Mouse (Mus musculus) liver, embryonic 14.5 days (tissue): ENCODE results near the gene Dvl1. TPM values are rescaled to one million over a fixed set of nuclear protein-coding genes. Genes with fewer than 3 reads are reported as not detected.

Source experiments
- ATAC-seq: fragments of 200-750 bp; cut with Nextera tagmentation; 2 replicates; pipeline ENCODE4 v1.8.0; 2017; ENCODE audit warnings: moderate number of reproducible peaks, mild to moderate bottlenecking, moderate library complexity; ENCODE audit not compliant: insufficient read depth
- DNase-seq, 3 experiments: peaks; one replicate each; pipeline ENCODE4 v3.0.0-alpha.2; 2012 to 2013; ENCODE audit warnings: low read depth in 3 of 3, low spot score in 3 of 3
- H3K27ac ChIP-seq: fragments of 300-500 bp; sonication (generic); 2 replicates; pipeline ENCODE4 v1.5.1; 2014; ENCODE audit warnings: moderate library complexity, mild to moderate bottlenecking, control low read depth, inconsistent platforms
- H3K27me3 ChIP-seq: fragments of 300-500 bp; sonication (generic); 2 replicates; pipeline ENCODE4 v1.6.1; 2014; ENCODE audit warnings: mild to moderate bottlenecking, low read length, moderate library complexity; ENCODE audit not compliant: control insufficient read depth, insufficient read depth
- H3K36me3 ChIP-seq: fragments of 300-500 bp; sonication (generic); replicated peaks from 2 replicates; pipeline ENCODE4 v1.6.1; 2014; ENCODE audit warnings: low read depth; ENCODE audit not compliant: control insufficient read depth, insufficient read depth
- H3K4me1 ChIP-seq, 2 experiments: fragments of 200-500 bp in 1 of 2; fragments of 300-500 bp in 1 of 2; sonication (generic) in 1 of 2; replicated peaks; 2 replicates each; pipeline ENCODE4 v1.6.1; 2012 to 2014; ENCODE audit warnings: antibody characterized with exemption in 1 of 2, inconsistent platforms in 1 of 2, low read length in 1 of 2; ENCODE audit not compliant: control insufficient read depth in 2 of 2, insufficient read depth in 2 of 2
- H3K4me2 ChIP-seq: fragments of 300-500 bp; sonication (generic); 2 replicates; pipeline ENCODE4 v1.6.1; 2014; ENCODE audit warnings: low read depth, mild to moderate bottlenecking, control low read depth, moderate library complexity
- H3K4me3 ChIP-seq, 2 experiments: fragments of 200-500 bp in 1 of 2; fragments of 300-500 bp in 1 of 2; sonication (generic) in 1 of 2; 2 replicates each; pipeline ENCODE4 v1.5.1; 2012 to 2014; ENCODE audit warnings: low read depth in 2 of 2, low read length in 2 of 2, mild to moderate bottlenecking in 2 of 2, control low read depth in 1 of 2, inconsistent platforms in 1 of 2, moderate library complexity in 1 of 2; ENCODE audit not compliant: insufficient read depth in 1 of 2
- H3K9ac ChIP-seq: fragments of 300-500 bp; sonication (generic); replicated peaks from 2 replicates; pipeline ENCODE4 v1.6.1; 2014; ENCODE audit warnings: mild to moderate bottlenecking, control low read depth, moderate library complexity
- H3K9me3 ChIP-seq: fragments of 300-500 bp; sonication (generic); 2 replicates; pipeline ENCODE4 v1.6.1; 2016; ENCODE audit warnings: low read length, mixed read lengths; ENCODE audit not compliant: control insufficient read depth
- CTCF ChIP-seq: IDR thresholded peaks from 2 replicates; pipeline ENCODE4 v1.5.1; 2016; ENCODE audit warnings: antibody characterized with exemption, low read depth, control low read depth
- EP300 ChIP-seq: IDR thresholded peaks from 2 replicates; pipeline ENCODE4 v1.6.1; 2016; ENCODE audit warnings: antibody characterized with exemption, low read depth
- WGBS: fragments of 180-500 bp; shearing (Covaris S2); extraction: QIAGEN DNeasy Blood & Tissue Kit; methylation state at CpG from one replicate; pipeline ENCODE4 v1.1.7; 2014; ENCODE audit not compliant: insufficient replicate concordance; 5-methylcytosine and 5-hydroxymethylcytosine counted together
- polyA plus RNA-seq, 2 experiments: library from polyadenylated mRNA; depleted of rRNA in 1 of 2; stranded (reverse) in 1 of 2; unstranded in 1 of 2; fragments of >200 nt; fragmentation: Nextera tagmentation in 1 of 2; extraction: Ambion mirVana in 1 of 2; gene quantifications; 2 replicates each; pipeline versions ENCODE4 v1.2.1 to v1.2.3; 2012 to 2014

Dvl1 gene
- polyA plus RNA-seq, 2 experiments, result 2.8 to 20.9 TPM

- Histone ChIP-seq H3K9ac (no peak overlapping the region), H3K4me3 (no peak overlapping the region), H3K4me2 (no peak overlapping the region), H3K27ac (no peak overlapping the region), H3K9me3 (no peaks in the 10 kb centered on the region), H3K36me3 (peaks cover 36% of the 10 kb centered on the region), H3K4me1 (peaks cover 0 to 7% of the 10 kb centered on the region in 2 experiments; a peak in 3 of 4 replicates), H3K27me3 (no peaks in the 10 kb centered on the region)
- WGBS, result 86% methylated on average over 9 of the region's 9 CpGs
- ATAC-seq (no peak), DNase-seq (no peak)
- no peak for TF ChIP-seq EP300
- TF ChIP-seq CTCF, result no peak
These were observed 41.0 kb downstream of the Dvl1 start for GRCm38 (mm10) chr4:155888181-155888580.

GRCm38 (mm10) chr4:155889316-155889715, 42.1 kb downstream of the Dvl1 start:
- DNase-seq (no peak), ATAC-seq (no peak)
- no peak overlapping the region for H3K4me2 ChIP-seq
- H3K36me3 ChIP-seq, result peaks cover 36% of the 10 kb centered on the region
- H3K27me3 ChIP-seq, result no peaks in the 10 kb centered on the region
- 70% methylated on average over 5 of the region's 5 CpGs for WGBS
- no peak overlapping the region for H3K4me3 ChIP-seq
- H3K9me3 ChIP-seq, result no peaks in the 10 kb centered on the region
- H3K4me1 ChIP-seq, result peaks cover 10 to 18% of the 10 kb centered on the region in 2 experiments
- H3K9ac ChIP-seq, result no peak overlapping the region
- TF ChIP-seq EP300 (no peak), CTCF (no peak)
- no peak overlapping the region for H3K27ac ChIP-seq

- Histone ChIP-seq H3K36me3 (peaks cover 28% of the 10 kb centered on the region), H3K4me1 (peaks cover 16 to 32% of the 10 kb centered on the region in 2 experiments), H3K9me3 (no peaks in the 10 kb centered on the region), H3K27me3 (no peaks in the 10 kb centered on the region), H3K27ac (no peak overlapping the region), H3K4me2 (peak overlapping the region; percentile 91), H3K9ac (peak overlapping the region; percentile 46), H3K4me3 (peak overlapping the region; percentile 61 to 90)
- DNase-seq (no peak), ATAC-seq (no peak)
- TF ChIP-seq CTCF (no peak), EP300 (no peak)
- WGBS, result 1% methylated on average over 34 of the region's 34 CpGs
These were observed 43.8 kb downstream of the Dvl1 start for GRCm38 (mm10) chr4:155891011-155891471.

DNA sequence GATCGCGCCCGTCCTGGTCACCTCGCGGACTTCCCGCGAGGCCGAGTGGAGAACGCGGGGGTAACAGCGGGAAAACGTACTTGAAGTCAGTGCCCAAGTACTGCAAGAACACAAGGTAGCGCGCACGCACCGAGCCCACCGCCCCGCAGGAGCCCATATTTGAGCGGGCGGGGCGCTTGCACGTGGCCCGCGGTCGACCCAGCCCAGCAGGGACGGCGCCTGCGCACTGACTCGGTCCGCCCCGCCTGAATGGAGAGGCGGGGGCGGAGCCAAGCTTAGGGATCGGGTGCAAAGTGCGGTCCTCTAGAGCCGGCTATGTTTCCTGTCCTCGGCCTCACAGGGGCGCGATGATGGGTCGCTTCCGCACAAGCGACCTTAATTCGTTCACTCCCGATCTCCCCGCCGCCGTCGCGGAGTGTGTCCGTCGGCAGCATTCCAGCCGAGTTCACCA, 44.4 kb downstream of the Dvl1 start, which contains the start of the genes Pusl1 and Acap3:
TSS of gene Pusl1 (minus strand) at position 231 of the 451 bp plus-strand sequence.
TSS of gene Acap3 (plus strand) at position 272 of the 451 bp plus-strand sequence.
- peaks cover 25% of the 10 kb centered on the region for H3K36me3 ChIP-seq
- under 1% methylated on average over 52 of the region's 52 CpGs for WGBS
- TF ChIP-seq EP300, result no peak
- no peak for TF ChIP-seq CTCF

GRCm38 (mm10) chr4:155892017-155892416, 44.8 kb downstream of the Dvl1 start:
- peak; percentile 70 to 72 (median 70) for DNase-seq
- TF ChIP-seq EP300, result no peak
- TF ChIP-seq CTCF, result peak; percentile 62
- H3K9me3 ChIP-seq, result no peaks in the 10 kb centered on the region
- peak overlapping the region; percentile 95 for H3K9ac ChIP-seq
- peak overlapping the region; percentile 92 for H3K27ac ChIP-seq
- no peaks in the 10 kb centered on the region for H3K27me3 ChIP-seq
- peak overlapping the region; percentile 71 to 90 for H3K4me3 ChIP-seq
- peak overlapping the region; percentile 91 for H3K4me2 ChIP-seq
- H3K36me3 ChIP-seq, result peaks cover 23% of the 10 kb centered on the region
- ATAC-seq, result peak; percentile 90
- peaks cover 16 to 32% of the 10 kb centered on the region in 2 experiments for H3K4me1 ChIP-seq
- WGBS, result under 1% methylated on average over 52 of the region's 56 CpGs

More for the DNA sequence above, 44.4 kb downstream of the Dvl1 start, which contains the start of the genes Pusl1 and Acap3:
- Histone ChIP-seq H3K27ac (peak within 1 kb of the TSS; percentile 92), H3K4me1 (peaks cover 16 to 32% of the 10 kb centered on the region in 2 experiments), H3K9ac (peak within 1 kb of the TSS; percentile 95), H3K27me3 (no peaks in the 10 kb centered on the region), H3K4me2 (peak within 1 kb of the TSS; percentile 91), H3K9me3 (no peaks in the 10 kb centered on the region), H3K4me3 (peak within 1 kb of the TSS; percentile 71 to 90)
- DNase-seq (peak; percentile 85 to 88 (median 87)), ATAC-seq (peak; percentile 85)
